Mouse (Mus musculus) midbrain, embryonic 10.5 days (tissue): ENCODE measurements around the gene Znhit1. TPM values are rescaled to one million over a fixed set of nuclear protein-coding genes. Genes with fewer than 3 reads are reported as not detected.

Source experiments
- DNase-seq: peaks from one replicate; pipeline ENCODE4 v3.0.0-alpha.2; 2017; ENCODE audit warnings: low spot score
- H3K27ac ChIP-seq: fragments of 300-500 bp; sonication (generic); replicated peaks from 2 replicates; pipeline ENCODE4 v1.5.1; 2016; ENCODE audit warnings: mild to moderate bottlenecking
- H3K27me3 ChIP-seq: fragments of 300-500 bp; sonication (generic); 2 replicates; pipeline ENCODE4 v1.6.1; 2016; ENCODE audit warnings: low read depth, mild to moderate bottlenecking; ENCODE audit not compliant: poor library complexity, severe bottlenecking
- H3K36me3 ChIP-seq: fragments of 300-500 bp; sonication (generic); 2 replicates; pipeline ENCODE4 v1.6.1; 2016; ENCODE audit warnings: mild to moderate bottlenecking, moderate library complexity
- H3K4me1 ChIP-seq: fragments of 300-500 bp; sonication (generic); 2 replicates; pipeline ENCODE4 v1.6.1; 2016
- H3K4me3 ChIP-seq: fragments of 300-500 bp; sonication (generic); 2 replicates; pipeline ENCODE4 v1.5.1; 2016; ENCODE audit warnings: mild to moderate bottlenecking, moderate library complexity
- H3K9me3 ChIP-seq: fragments of 300-500 bp; sonication (generic); replicated peaks from 2 replicates; pipeline ENCODE4 v1.6.1; 2016; ENCODE audit warnings: mild to moderate bottlenecking
- WGBS: fragments of 180-500 bp; shearing (Covaris S2); methylation state at CpG from one replicate; pipeline ENCODE4 v1.1.7; 2016; 5-methylcytosine and 5-hydroxymethylcytosine counted together
- polyA plus RNA-seq: library from polyadenylated mRNA; unstranded; fragments of >200 nt; fragmentation: Nextera tagmentation; extraction: Ambion mirVana; gene quantifications from 2 replicates; pipeline ENCODE4 v1.2.1, GENCODE M21; 2016

The Znhit1 gene
- 102 and 105 TPM in 2 replicates for polyA plus RNA-seq

DNA sequence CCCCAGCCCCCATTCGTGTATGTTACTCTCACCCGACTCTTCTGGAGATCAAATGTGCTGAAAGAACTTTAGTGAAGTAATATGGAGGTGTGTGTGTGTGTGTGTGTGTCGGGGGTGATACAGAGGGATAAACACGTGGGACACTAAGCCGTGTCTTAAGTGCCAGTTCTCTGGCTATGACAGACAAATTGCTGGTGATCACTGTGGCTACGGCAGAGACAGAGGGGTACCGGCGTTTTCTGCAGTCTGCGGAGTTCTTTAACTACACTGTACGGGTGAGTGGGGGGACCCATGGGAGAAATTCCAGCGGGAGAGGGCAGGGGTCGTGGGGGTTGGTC lies at the start of gene Znhit1:
Znhit1 (minus strand) TSS at position 88 of the 338 bp plus-strand sequence.
- H3K9me3 ChIP-seq, result no peaks in the 10 kb centered on the region
- H3K4me1 ChIP-seq, result peaks cover 25% of the 10 kb centered on the region
- H3K4me3 ChIP-seq, result peak within 1 kb of the TSS; percentile 90
- H3K27me3 ChIP-seq, result no peaks in the 10 kb centered on the region
- no peak for DNase-seq
- H3K36me3 ChIP-seq, result peaks cover 49% of the 10 kb centered on the region
- WGBS, result 18% methylated on average over 12 of the region's 12 CpGs
- H3K27ac ChIP-seq, result peak within 1 kb of the TSS; percentile 99

DNA sequence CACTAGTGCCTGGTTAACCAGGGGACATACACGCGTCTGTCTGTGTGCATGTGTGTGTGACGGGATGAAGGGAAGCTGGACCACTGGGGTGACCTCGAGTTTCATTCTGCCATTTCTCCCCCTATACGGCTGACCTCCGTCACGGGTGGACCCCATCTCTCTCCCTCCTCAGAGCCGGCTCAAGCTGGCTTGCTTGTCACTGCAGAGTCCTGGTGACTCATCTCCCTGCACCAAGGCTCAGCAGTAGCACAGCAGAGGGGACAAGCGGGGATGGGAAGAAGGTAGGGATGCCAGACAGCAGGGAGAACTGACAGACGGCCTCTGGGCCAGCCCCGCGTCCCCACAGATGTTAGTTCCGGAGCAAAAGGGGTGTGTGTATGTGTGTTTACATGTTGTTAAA lies 48.4 kb upstream of the Znhit1 start:
- no peak for DNase-seq
- Histone ChIP-seq H3K9me3 (no peaks in the 10 kb centered on the region), H3K27ac (no peak overlapping the region), H3K4me1 (peaks cover 22% of the 10 kb centered on the region), H3K36me3 (peaks cover 63% of the 10 kb centered on the region), H3K27me3 (peaks cover 44% of the 10 kb centered on the region), H3K4me3 (no peak overlapping the region)
- WGBS, result 85% methylated on average over 13 of the region's 13 CpGs

- Histone ChIP-seq H3K9me3 (no peaks in the 10 kb centered on the region), H3K27me3 (peaks cover 79% of the 10 kb centered on the region), H3K27ac (peak overlapping the region; percentile 30; the same call in 1 of the 2 replicates), H3K4me3 (peak overlapping the region; percentile 62), H3K4me1 (peaks cover 46% of the 10 kb centered on the region), H3K36me3 (peaks cover 29% of the 10 kb centered on the region)
- peak; percentile 93 for DNase-seq
- WGBS, result under 1% methylated on average over 48 of the region's 49 CpGs
Observed at GRCm38 (mm10) chr5:137032641-137033074, 44.8 kb upstream of the Znhit1 start.

GRCm38 (mm10) chr5:137032033-137032421 lies 44.2 kb upstream of the Znhit1 start:
- peaks cover 85% of the 10 kb centered on the region for H3K27me3 ChIP-seq
- H3K9me3 ChIP-seq, result no peaks in the 10 kb centered on the region
- H3K4me1 ChIP-seq, result peaks cover 46% of the 10 kb centered on the region
- 0 out of 2 replicates have a peak overlapping the region, but pooled peaks have one; percentile 30 for H3K27ac ChIP-seq
- DNase-seq, result peak; percentile 51
- peak overlapping the region; percentile 62 for H3K4me3 ChIP-seq
- H3K36me3 ChIP-seq, result peaks cover 23% of the 10 kb centered on the region
- WGBS, result 1% methylated on average over 33 of the region's 33 CpGs

DNA sequence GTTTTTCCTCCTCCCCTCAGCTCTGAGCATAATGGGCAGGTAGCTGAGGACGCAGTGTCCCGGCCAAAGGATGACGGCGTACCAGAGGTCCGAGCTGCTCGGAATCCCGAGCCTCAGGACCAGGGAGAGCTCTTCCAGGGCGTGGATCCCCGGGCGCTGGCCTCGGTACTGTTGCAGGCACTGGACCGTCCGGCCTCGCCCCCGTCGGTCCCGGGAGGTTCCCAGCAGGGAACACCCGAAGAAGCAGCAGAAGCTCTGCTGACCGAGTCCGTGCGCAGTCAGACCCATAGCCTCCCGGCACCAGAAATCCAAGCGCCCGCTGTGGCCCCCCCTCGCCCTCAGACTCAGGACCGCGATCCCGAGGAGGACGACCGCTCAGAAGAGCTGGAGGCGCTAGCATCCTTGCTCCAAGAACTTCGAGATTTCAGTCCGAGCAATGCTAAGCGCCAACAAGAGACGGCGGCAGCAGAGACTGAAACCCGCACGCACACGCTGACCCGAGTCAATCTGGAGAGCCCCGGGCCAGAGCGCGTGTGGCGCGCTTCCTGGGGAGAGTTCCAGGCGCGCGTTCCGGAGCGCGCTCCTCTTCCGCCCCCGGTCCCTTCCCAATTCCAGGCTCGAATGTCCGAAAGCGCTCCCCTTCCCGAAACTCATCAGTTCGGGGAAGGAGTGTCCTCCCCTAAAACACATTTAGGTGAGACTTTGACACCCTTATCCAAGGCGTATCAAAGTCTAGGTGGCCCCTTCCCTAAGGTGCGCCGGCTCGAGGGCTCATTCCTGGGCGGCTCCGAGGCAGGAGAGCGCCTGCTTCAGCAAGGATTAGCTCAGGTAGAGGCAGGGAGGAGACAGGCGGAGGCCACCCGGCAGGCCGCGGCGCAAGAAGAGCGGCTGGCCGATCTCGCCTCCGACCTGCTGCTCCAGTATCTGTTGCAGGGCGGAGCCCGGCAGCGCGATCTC lies 43.5 kb upstream of the Znhit1 start:
- H3K4me1 ChIP-seq, result peaks cover 46% of the 10 kb centered on the region
- H3K27ac ChIP-seq, result no peak overlapping the region
- peaks cover 92% of the 10 kb centered on the region for H3K27me3 ChIP-seq
- under 1% methylated on average over 78 of the region's 78 CpGs for WGBS
- H3K9me3 ChIP-seq, result no peaks in the 10 kb centered on the region
- H3K36me3 ChIP-seq, result peaks cover 16% of the 10 kb centered on the region
- peak overlapping the region; percentile 62 for H3K4me3 ChIP-seq
- peak; percentile 27 for DNase-seq

GRCm38 (mm10) chr5:137030416-137030810 lies 42.6 kb upstream of the Znhit1 start:
- H3K4me3 ChIP-seq, result peak overlapping the region; percentile 62
- no peak for DNase-seq
- H3K4me1 ChIP-seq, result peaks cover 47% of the 10 kb centered on the region
- H3K27me3 ChIP-seq, result peaks cover 100% of the 10 kb centered on the region
- peaks cover 6% of the 10 kb centered on the region for H3K36me3 ChIP-seq
- H3K9me3 ChIP-seq, result no peaks in the 10 kb centered on the region
- 11% methylated on average over 22 of the region's 22 CpGs for WGBS
- H3K27ac ChIP-seq, result no peak overlapping the region

DNA sequence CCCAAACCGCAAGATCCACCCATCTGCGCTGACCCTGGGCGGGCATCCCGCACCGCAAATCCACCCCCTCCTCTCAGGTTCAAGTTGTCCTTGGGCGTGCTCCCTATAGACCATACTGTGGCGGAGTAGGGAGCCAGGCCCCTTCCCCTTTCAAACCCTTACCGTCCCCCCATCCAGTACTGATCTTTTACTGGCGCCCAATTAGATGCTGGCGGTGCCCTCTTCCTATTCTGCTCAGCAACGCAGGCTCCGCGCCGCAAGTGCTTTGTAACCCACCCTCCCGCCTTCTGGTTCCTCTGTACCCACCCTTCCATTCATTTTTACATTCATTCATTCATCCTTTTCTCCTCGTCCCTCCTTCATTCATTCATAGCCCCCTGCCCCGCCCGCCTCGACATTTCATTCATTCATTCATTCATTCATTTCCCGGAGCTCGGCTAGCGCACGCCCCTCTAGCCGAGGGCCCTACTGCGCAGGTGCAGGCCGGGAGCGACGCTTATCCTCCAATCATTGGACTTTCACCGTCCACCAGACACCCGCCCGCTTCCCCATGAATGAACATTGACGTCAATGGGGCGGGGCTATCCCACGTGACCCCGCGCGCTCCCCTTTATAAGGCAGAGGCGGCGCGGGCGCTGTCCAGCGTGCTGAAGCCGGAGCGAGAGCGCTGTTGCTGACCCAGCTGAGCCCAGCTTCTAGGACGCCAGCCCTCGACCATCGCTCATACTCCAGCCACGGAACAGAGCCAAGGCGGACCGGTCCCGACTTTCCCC lies 42.0 kb upstream of the Znhit1 start:
- Histone ChIP-seq H3K27ac (0 out of 2 replicates have a peak overlapping the region, but pooled peaks have one; percentile 17), H3K4me3 (peak overlapping the region; percentile 62), H3K27me3 (peaks cover 100% of the 10 kb centered on the region), H3K9me3 (no peaks in the 10 kb centered on the region), H3K36me3 (0 out of 2 replicates have a peak, but pooled peaks cover under 1% of the 10 kb centered on the region), H3K4me1 (peaks cover 53% of the 10 kb centered on the region)
- under 1% methylated on average over 52 of the region's 52 CpGs for WGBS
- DNase-seq, result peak; percentile 97

DNA sequence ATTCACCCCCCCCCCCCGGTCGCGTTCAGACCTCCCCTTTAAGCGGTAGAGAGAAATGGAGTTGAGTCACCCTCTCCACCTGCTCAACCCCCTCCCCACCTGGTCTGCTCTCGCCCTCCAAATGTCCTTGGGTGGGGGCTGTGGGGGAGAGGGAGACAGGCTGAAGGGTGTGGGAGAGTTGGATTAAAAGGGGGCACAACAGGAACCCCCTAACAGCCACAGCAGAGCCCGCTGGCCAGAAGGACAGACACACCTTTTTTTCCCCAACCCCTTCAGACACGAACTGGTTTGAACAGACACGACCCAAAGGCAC lies 41.4 kb upstream of the Znhit1 start:
- Histone ChIP-seq H3K27me3 (peaks cover 100% of the 10 kb centered on the region), H3K4me1 (peaks cover 55% of the 10 kb centered on the region), H3K4me3 (peak overlapping the region; percentile 62), H3K27ac (no peak overlapping the region), H3K9me3 (no peaks in the 10 kb centered on the region), H3K36me3 (no peaks in the 10 kb centered on the region)
- WGBS, result under 1% methylated on average over 8 of the region's 8 CpGs
- no peak for DNase-seq

GRCm38 (mm10) chr5:137028561-137029272 lies 40.9 kb upstream of the Znhit1 start:
- Histone ChIP-seq H3K9me3 (no peaks in the 10 kb centered on the region), H3K4me3 (peak overlapping the region; percentile 62), H3K27ac (no peak overlapping the region), H3K4me1 (peaks cover 55% of the 10 kb centered on the region), H3K27me3 (peaks cover 100% of the 10 kb centered on the region), H3K36me3 (no peaks in the 10 kb centered on the region)
- no peak for DNase-seq
- WGBS, result 7% methylated on average over 29 of the region's 29 CpGs

- Histone ChIP-seq H3K27me3 (peaks cover 74% of the 10 kb centered on the region), H3K36me3 (no peaks in the 10 kb centered on the region), H3K4me1 (peaks cover 33% of the 10 kb centered on the region), H3K9me3 (no peaks in the 10 kb centered on the region), H3K27ac (no peak within 1 kb of the TSS), H3K4me3 (peak within 1 kb of the TSS; percentile 26; the same call in 1 of the 2 replicates)
- 33% methylated on average over 4 of the region's 4 CpGs for WGBS
- no peak for DNase-seq
Observed at GRCm38 (mm10) chr5:137026092-137026491, 38.3 kb upstream of the Znhit1 start, which contains the start of gene Vgf. Vgf (plus strand) TSS chr5:137026392.

- H3K27me3 ChIP-seq, result peaks cover 64% of the 10 kb centered on the region
- H3K9me3 ChIP-seq, result no peaks in the 10 kb centered on the region
- H3K4me3 ChIP-seq, result peak overlapping the region; percentile 26; the same call in 1 of the 2 replicates
- peak; percentile 82 for DNase-seq
- WGBS, result 0% methylated on average over 23 of the region's 23 CpGs
- peaks cover 23% of the 10 kb centered on the region for H3K4me1 ChIP-seq
- no peaks in the 10 kb centered on the region for H3K36me3 ChIP-seq
- H3K27ac ChIP-seq, result no peak overlapping the region
Observed at GRCm38 (mm10) chr5:137025132-137025531, 37.3 kb upstream of the Znhit1 start.

- DNase-seq, result no peak
- 50% methylated on average over 3 of the region's 3 CpGs for WGBS
- peaks cover 56% of the 10 kb centered on the region for H3K27me3 ChIP-seq
Observed at GRCm38 (mm10) chr5:137024318-137024717, 36.5 kb upstream of the Znhit1 start.

More at GRCm38 (mm10) chr5:137024318-137024717, 36.5 kb upstream of the Znhit1 start:
- Histone ChIP-seq H3K4me3 (no peak overlapping the region), H3K9me3 (no peaks in the 10 kb centered on the region), H3K27ac (no peak overlapping the region), H3K4me1 (peaks cover 18% of the 10 kb centered on the region), H3K36me3 (no peaks in the 10 kb centered on the region)
